Mouse (Mus musculus): ENCODE results near the gene Col25a1. TPM values are rescaled to one million over a fixed set of nuclear protein-coding genes. Genes with fewer than 3 reads are reported as not detected.

Col25a1 gene
- polyA plus RNA-seq, 1 experiment from 2014 or later: 3.4 TPM

GRCm38 (mm10) chr3:130523019-130523418 lies 391.7 kb downstream of the Col25a1 start:
- Histone ChIP-seq H3K36me3 (no peaks in the 10 kb centered on the region), H3K4me2 (no peak overlapping the region), H3K4me1 (replicated peaks) (0 out of 2 replicates have a peak, but pooled peaks cover 9% of the 10 kb centered on the region), H3K9me3 (no peaks in the 10 kb centered on the region), H3K27ac (no peak overlapping the region), H3K9ac (no peak overlapping the region), H3K27me3 (0 out of 2 replicates have a peak, but pooled peaks cover 6% of the 10 kb centered on the region), H3K4me3 (no peak overlapping the region)
- ATAC-seq (ENCODE audit: low FRiP score): no peak
- WGBS: 90% methylated on average over 7 of the region's 7 CpGs

- Histone ChIP-seq H3K4me3 (no peak overlapping the region), H3K27ac (no peak overlapping the region), H3K36me3 (no peaks in the 10 kb centered on the region), H3K4me2 (no peak overlapping the region), H3K27me3 (0 out of 2 replicates have a peak, but pooled peaks cover 6% of the 10 kb centered on the region), H3K9me3 (no peaks in the 10 kb centered on the region), H3K4me1 (replicated peaks) (no peaks in the 10 kb centered on the region), H3K9ac (no peak overlapping the region)
- 86% methylated on average over 16 of the region's 16 CpGs for WGBS
- ATAC-seq (ENCODE audit: low FRiP score): no peak
Observed at GRCm38 (mm10) chr3:130524367-130525137, 393.3 kb downstream of the Col25a1 start.

- no peaks in the 10 kb centered on the region for H3K4me1 ChIP-seq (replicated peaks)
- H3K4me2 ChIP-seq: no peak overlapping the region
- no peak overlapping the region for H3K4me3 ChIP-seq
- no peaks in the 10 kb centered on the region for H3K9me3 ChIP-seq
- no peak overlapping the region for H3K27ac ChIP-seq
- H3K27me3 ChIP-seq: no peaks in the 10 kb centered on the region
- no peaks in the 10 kb centered on the region for H3K36me3 ChIP-seq
- H3K9ac ChIP-seq: no peak overlapping the region
- no peak for ATAC-seq (ENCODE audit: low FRiP score)
- 90% methylated on average over 9 of the region's 9 CpGs for WGBS
Observed at GRCm38 (mm10) chr3:130535021-130535420, 403.7 kb downstream of the Col25a1 start.

- H3K36me3 ChIP-seq: no peaks in the 10 kb centered on the region
- no peak overlapping the region for H3K4me2 ChIP-seq
- H3K4me3 ChIP-seq: no peak overlapping the region
- no peak overlapping the region for H3K9ac ChIP-seq
- no peaks in the 10 kb centered on the region for H3K4me1 ChIP-seq (replicated peaks)
- H3K27me3 ChIP-seq: no peaks in the 10 kb centered on the region
- no peak for ATAC-seq (ENCODE audit: low FRiP score)
- H3K9me3 ChIP-seq: no peaks in the 10 kb centered on the region
- H3K27ac ChIP-seq: no peak overlapping the region
- WGBS: 73% methylated on average over 1 of the region's 1 CpGs
Observed at GRCm38 (mm10) chr3:130541541-130541940, 410.2 kb downstream of the Col25a1 start.

- Histone ChIP-seq H3K9ac (no peak overlapping the region), H3K9me3 (no peaks in the 10 kb centered on the region), H3K4me2 (no peak overlapping the region), H3K4me3 (no peak overlapping the region), H3K27ac (no peak overlapping the region), H3K27me3 (no peaks in the 10 kb centered on the region), H3K36me3 (no peaks in the 10 kb centered on the region), H3K4me1 (replicated peaks) (no peaks in the 10 kb centered on the region)
- 82% methylated on average over 3 of the region's 3 CpGs for WGBS
- ATAC-seq (ENCODE audit: low FRiP score): no peak
Observed at GRCm38 (mm10) chr3:130545995-130546394, 414.7 kb downstream of the Col25a1 start.

- H3K36me3 ChIP-seq: no peaks in the 10 kb centered on the region
- no peaks in the 10 kb centered on the region for H3K27me3 ChIP-seq
- no peak for ATAC-seq (ENCODE audit: low FRiP score)
- H3K4me2 ChIP-seq: no peak overlapping the region
- no peak overlapping the region for H3K27ac ChIP-seq
- no peak overlapping the region for H3K4me3 ChIP-seq
- H3K9ac ChIP-seq: no peak overlapping the region
- H3K4me1 ChIP-seq (replicated peaks): no peaks in the 10 kb centered on the region
- WGBS: 84% methylated on average over 7 of the region's 7 CpGs
- H3K9me3 ChIP-seq: no peaks in the 10 kb centered on the region
Observed at GRCm38 (mm10) chr3:130549066-130549465, 417.8 kb downstream of the Col25a1 start.

GRCm38 (mm10) chr3:130556263-130556662 lies 425.0 kb downstream of the Col25a1 start:
- no peak overlapping the region for H3K27ac ChIP-seq
- H3K27me3 ChIP-seq: no peaks in the 10 kb centered on the region
- H3K36me3 ChIP-seq: no peaks in the 10 kb centered on the region
- H3K4me3 ChIP-seq: no peak overlapping the region
- H3K9ac ChIP-seq: no peak overlapping the region
- WGBS: 50% methylated on average over 1 of the region's 1 CpGs
- H3K4me2 ChIP-seq: no peak overlapping the region
- no peak for ATAC-seq (ENCODE audit: low FRiP score)
- H3K9me3 ChIP-seq: no peaks in the 10 kb centered on the region
- H3K4me1 ChIP-seq (replicated peaks): no peaks in the 10 kb centered on the region

GRCm38 (mm10) chr3:130565586-130565985 lies 434.3 kb downstream of the Col25a1 start:
- H3K4me1 ChIP-seq (replicated peaks): no peaks in the 10 kb centered on the region; the same call in 1 of the 2 replicates
- H3K27me3 ChIP-seq: no peaks in the 10 kb centered on the region
- ATAC-seq (ENCODE audit: low FRiP score): no peak
- no peak overlapping the region for H3K9ac ChIP-seq
- H3K4me3 ChIP-seq: no peak overlapping the region
- H3K4me2 ChIP-seq: no peak overlapping the region
- H3K9me3 ChIP-seq: no peaks in the 10 kb centered on the region
- no peaks in the 10 kb centered on the region for H3K36me3 ChIP-seq
- no peak overlapping the region for H3K27ac ChIP-seq
- 97% methylated on average over 6 of the region's 6 CpGs for WGBS

GRCm38 (mm10) chr3:130568331-130569095 lies 437.2 kb downstream of the Col25a1 start:
- 86% methylated on average over 16 of the region's 16 CpGs for WGBS
- ATAC-seq (ENCODE audit: low FRiP score): no peak
- H3K36me3 ChIP-seq: no peaks in the 10 kb centered on the region
- H3K9ac ChIP-seq: no peak overlapping the region
- H3K27me3 ChIP-seq: no peaks in the 10 kb centered on the region
- H3K27ac ChIP-seq: no peak overlapping the region
- H3K4me3 ChIP-seq: no peak overlapping the region
- no peaks in the 10 kb centered on the region for H3K9me3 ChIP-seq
- no peaks in the 10 kb centered on the region; the same call in 1 of the 2 replicates for H3K4me1 ChIP-seq (replicated peaks)
- H3K4me2 ChIP-seq: no peak overlapping the region

GRCm38 (mm10) chr3:130573243-130573642 lies 441.9 kb downstream of the Col25a1 start:
- no peak overlapping the region for H3K4me2 ChIP-seq
- ATAC-seq (ENCODE audit: low FRiP score): no peak
- 75% methylated on average over 5 of the region's 5 CpGs for WGBS

GRCm38 (mm10) chr3:130574652-130575051 lies 443.4 kb downstream of the Col25a1 start:
- Histone ChIP-seq H3K36me3 (no peaks in the 10 kb centered on the region), H3K27ac (no peak overlapping the region), H3K4me1 (replicated peaks) (no peaks in the 10 kb centered on the region), H3K27me3 (0 out of 2 replicates have a peak, but pooled peaks cover 3% of the 10 kb centered on the region), H3K4me3 (no peak overlapping the region), H3K4me2 (no peak overlapping the region), H3K9ac (no peak overlapping the region), H3K9me3 (no peaks in the 10 kb centered on the region)
- no peak for ATAC-seq (ENCODE audit: low FRiP score)
- WGBS: 28% methylated on average over 5 of the region's 5 CpGs

More at GRCm38 (mm10) chr3:130573243-130573642, 441.9 kb downstream of the Col25a1 start:
- H3K9ac ChIP-seq: no peak overlapping the region
- H3K4me1 ChIP-seq (replicated peaks): no peaks in the 10 kb centered on the region; the same call in 1 of the 2 replicates
- H3K27ac ChIP-seq: no peak overlapping the region
- H3K27me3 ChIP-seq: 0 out of 2 replicates have a peak, but pooled peaks cover 3% of the 10 kb centered on the region
- no peaks in the 10 kb centered on the region for H3K36me3 ChIP-seq
- H3K9me3 ChIP-seq: no peaks in the 10 kb centered on the region
- no peak overlapping the region for H3K4me3 ChIP-seq

- Histone ChIP-seq H3K4me2 (no peak overlapping the region), H3K4me3 (no peak overlapping the region), H3K9ac (no peak overlapping the region), H3K9me3 (no peaks in the 10 kb centered on the region), H3K4me1 (replicated peaks) (peaks cover 5% of the 10 kb centered on the region; the same call in 1 of the 2 replicates), H3K27ac (no peak overlapping the region), H3K36me3 (no peaks in the 10 kb centered on the region), H3K27me3 (0 out of 2 replicates have a peak, but pooled peaks cover 3% of the 10 kb centered on the region)
- ATAC-seq (ENCODE audit: low FRiP score): no peak
- WGBS: 67% methylated on average over 6 of the region's 6 CpGs
Observed at GRCm38 (mm10) chr3:130576683-130577082, 445.4 kb downstream of the Col25a1 start.

All from hindbrain, embryonic 13.5 days (tissue).